Mouse (Mus musculus): ENCODE data around the gene Sacs.

Gene Sacs

GRCm38 (mm10) chr14:61161367-61162334, 23.4 kb downstream of the Sacs start:
- no peak for DNase-seq

GRCm38 (mm10) chr14:61164461-61164860, 26.2 kb downstream of the Sacs start:
- DNase-seq, result no peak

GRCm38 (mm10) chr14:61165929-61166328, 27.7 kb downstream of the Sacs start:
- no peak for DNase-seq

- no peak for DNase-seq
These were observed 33.2 kb downstream of the Sacs start for GRCm38 (mm10) chr14:61171261-61171970.

- DNase-seq, result peak; percentile 100
These were observed 34.4 kb downstream of the Sacs start for GRCm38 (mm10) chr14:61172548-61173158.

- peak; percentile 87 for DNase-seq
These were observed 35.0 kb downstream of the Sacs start for GRCm38 (mm10) chr14:61173229-61173628.

GRCm38 (mm10) chr14:61191904-61192303, 53.6 kb downstream of the Sacs start:
- no peak for DNase-seq

GRCm38 (mm10) chr14:61192326-61192725, 54.1 kb downstream of the Sacs start:
- DNase-seq, result no peak

- DNase-seq, result no peak
These were observed 56.2 kb downstream of the Sacs start for GRCm38 (mm10) chr14:61194416-61194815.

GRCm38 (mm10) chr14:61210111-61210510, 71.9 kb downstream of the Sacs start:
- DNase-seq, result no peak

- DNase-seq, result no peak
These were observed 73.5 kb downstream of the Sacs start for GRCm38 (mm10) chr14:61211754-61212153.

- peak; percentile 39 for DNase-seq
These were observed 82.9 kb downstream of the Sacs start for GRCm38 (mm10) chr14:61221166-61221565.

GRCm38 (mm10) chr14:61222506-61222905, 84.2 kb downstream of the Sacs start:
- DNase-seq, result peak; percentile 53

- peak; percentile 45 for DNase-seq
These were observed 85.5 kb downstream of the Sacs start for GRCm38 (mm10) chr14:61223740-61224139.

- DNase-seq, result no peak
These were observed 86.3 kb downstream of the Sacs start for GRCm38 (mm10) chr14:61224387-61225077.

GRCm38 (mm10) chr14:61226151-61226550, 87.9 kb downstream of the Sacs start:
- DNase-seq, result no peak

- no peak for DNase-seq
These were observed 91.5 kb downstream of the Sacs start for GRCm38 (mm10) chr14:61229763-61230162.

- DNase-seq, result no peak
These were observed 91.9 kb downstream of the Sacs start for GRCm38 (mm10) chr14:61230179-61230578.

- DNase-seq, result no peak
These were observed 93.8 kb downstream of the Sacs start for GRCm38 (mm10) chr14:61232016-61232568.

GRCm38 (mm10) chr14:61235846-61236474, 97.7 kb downstream of the Sacs start:
- DNase-seq, result no peak

- DNase-seq, result no peak
These were observed 98.9 kb downstream of the Sacs start for GRCm38 (mm10) chr14:61237101-61237654.

- DNase-seq, result no peak
These were observed 100.5 kb downstream of the Sacs start for GRCm38 (mm10) chr14:61238751-61239150.

Data from embryo, embryonic 11 days (tissue).